Mouse (Mus musculus): ENCODE measurements around the gene Shc4. TPM values are rescaled to one million over a fixed set of nuclear protein-coding genes. Genes with fewer than 3 reads are reported as not detected.

Gene Shc4
- total RNA-seq, 2 experiments from 2014 or later, result 5.0 TPM

DNA sequence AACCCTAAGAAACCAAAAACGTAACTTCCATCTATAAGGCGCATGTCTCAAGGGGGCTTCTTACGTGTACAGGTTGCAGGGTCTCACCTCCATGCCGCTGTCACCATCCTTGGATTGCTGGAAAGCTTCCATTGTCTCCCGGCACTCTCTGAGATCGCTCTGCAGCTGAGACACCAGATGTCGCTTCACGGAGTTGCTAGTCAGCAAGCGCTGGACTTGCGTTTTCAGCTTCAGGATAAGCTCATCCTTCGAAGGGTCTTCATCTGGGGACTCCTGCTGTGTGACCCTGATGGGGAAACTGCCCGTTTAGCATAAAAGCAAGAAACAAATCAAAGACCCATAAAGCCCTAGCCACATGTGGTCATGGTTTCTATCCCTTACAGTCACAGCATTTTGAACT lies 129.2 kb downstream of the Shc4 start:
- no peak for DNase-seq (ENCODE audit: low spot score in 2 of 2)
- intact Hi-C loops (cut with DNase I), result no loop called here

DNA sequence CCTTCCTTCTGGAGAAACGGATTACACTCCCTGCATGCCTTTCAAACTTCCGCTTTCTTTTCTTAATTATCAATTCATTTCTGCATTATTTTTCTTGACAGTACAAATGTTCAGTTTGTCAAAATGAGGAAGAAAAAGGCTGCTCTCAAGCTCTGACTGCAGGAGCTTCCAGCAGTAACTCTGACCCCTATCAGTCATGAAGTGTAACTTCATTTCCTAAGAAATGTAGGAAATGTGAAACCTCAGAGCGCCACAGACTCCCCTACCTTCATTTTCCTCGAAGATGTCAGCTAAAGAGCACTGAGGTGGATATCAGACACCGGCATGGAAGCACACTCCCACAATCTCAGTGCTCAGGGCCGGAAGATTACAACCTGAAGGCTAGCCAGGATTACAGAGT lies 129.9 kb downstream of the Shc4 start:
- no peak for DNase-seq (ENCODE audit: low spot score in 2 of 2)
- intact Hi-C loops (cut with DNase I), result no loop called here

DNA sequence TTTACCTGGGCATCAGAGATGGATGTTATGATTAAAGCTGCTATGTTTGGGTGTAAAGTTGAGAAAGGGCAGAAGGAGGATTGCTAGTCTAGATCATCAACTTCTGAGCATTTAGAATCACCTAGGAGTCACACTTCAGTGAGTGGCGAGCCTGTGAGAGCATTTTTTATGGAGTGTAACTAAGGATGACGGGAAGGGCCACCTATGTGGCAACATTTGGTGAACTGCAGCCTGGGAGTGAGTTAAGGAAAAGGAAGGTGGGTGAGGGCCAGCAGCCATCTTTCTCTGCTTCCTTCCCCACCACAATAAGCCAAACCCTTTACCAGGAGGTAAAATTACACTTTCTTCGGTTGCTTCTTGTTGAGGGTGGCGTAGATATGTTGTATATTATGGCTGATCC lies 132.1 kb downstream of the Shc4 start:
- intact Hi-C loops (cut with DNase I), result no loop called here
- no peak for DNase-seq (ENCODE audit: low spot score in 2 of 2)

DNA sequence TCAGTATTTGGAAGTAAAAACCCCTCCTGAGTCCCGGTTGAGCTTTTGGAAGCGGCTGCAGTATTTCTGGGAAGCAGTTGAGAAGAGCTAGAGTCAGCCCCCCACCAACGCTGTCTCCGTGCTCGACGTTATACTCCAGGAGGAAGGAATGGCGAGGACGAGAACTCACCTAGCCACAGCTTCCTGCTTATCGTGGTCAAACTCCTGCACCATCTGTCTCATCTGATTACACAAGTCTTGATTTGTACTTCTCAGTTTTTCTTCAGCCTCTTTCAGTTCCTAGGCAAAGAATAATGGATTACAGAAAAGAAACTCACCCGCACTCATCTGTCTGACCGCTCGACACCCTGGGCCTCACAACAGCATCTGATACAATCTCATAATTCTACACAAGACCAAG lies 134.7 kb downstream of the Shc4 start:
- DNase-seq (ENCODE audit: low spot score in 2 of 2), result no peak
- intact Hi-C loops (cut with DNase I), result no loop called here

DNA sequence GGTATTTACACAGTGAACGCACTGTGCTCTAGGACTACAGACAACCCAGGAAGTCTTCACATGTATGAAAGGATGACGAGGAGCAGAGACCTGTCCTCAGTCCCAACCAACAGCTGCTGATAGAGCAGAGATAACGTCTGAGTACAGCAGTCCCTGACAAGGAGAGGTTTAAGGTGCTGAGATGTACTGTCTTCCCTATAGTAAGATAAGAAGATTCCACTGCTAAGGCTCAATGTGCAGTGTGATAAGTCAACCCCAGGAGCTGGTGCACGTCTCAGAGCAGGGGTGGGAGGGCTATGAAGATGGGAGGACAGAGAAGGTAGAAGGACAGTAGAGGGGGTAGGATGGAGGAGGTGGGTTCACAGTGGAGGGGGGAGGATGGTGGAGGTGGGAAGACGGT lies 142.9 kb downstream of the Shc4 start:
- no peak for DNase-seq (ENCODE audit: low spot score in 2 of 2)
- intact Hi-C loops (cut with DNase I), result no loop called here

DNA sequence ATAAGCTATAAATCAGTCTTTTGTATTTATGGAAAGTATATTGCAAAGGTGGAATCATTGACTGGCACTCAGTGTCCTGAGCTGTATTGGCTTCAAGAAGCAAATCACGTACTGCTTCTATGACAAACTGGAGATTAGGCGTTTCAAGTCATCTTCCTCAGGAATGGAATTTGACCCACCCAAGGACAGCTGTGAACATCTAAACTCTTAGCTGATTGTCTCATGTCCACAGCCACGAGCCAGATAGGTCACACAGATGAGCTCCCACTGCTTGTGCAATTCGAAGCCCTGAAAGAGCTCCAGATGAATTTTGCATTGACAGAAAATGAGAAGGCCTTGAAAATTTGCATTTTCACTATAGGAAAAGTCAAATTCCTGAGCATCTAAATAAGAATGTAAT lies 146.3 kb downstream of the Shc4 start:
- intact Hi-C loops (cut with DNase I), result no loop called here

More for the DNA sequence above, 146.3 kb downstream of the Shc4 start:
- no peak for DNase-seq (ENCODE audit: low spot score in 2 of 2)

Other genes starting within 250 kb of the Shc4 start
- not detected for gene Gm9913, start 219.1 kb downstream of the Shc4 start, total RNA-seq (2021)
- gene Fbn1, start 216.2 kb downstream of the Shc4 start, total RNA-seq (2021), result 1 to 10 TPM; 4.7 to 5.4 TPM
- gene Cep152, start 99.0 kb downstream of the Shc4 start, total RNA-seq (2021), result 1 to 10 TPM; 2.0 to 2.5 TPM
- gene Eid1, start 51.1 kb downstream of the Shc4 start, total RNA-seq (2021), result 100 to 1,000 TPM; 229 to 255 TPM
- 100 to 1,000 TPM; 112 to 115 TPM for gene Secisbp2l, start 58.7 kb upstream of the Shc4 start, total RNA-seq (2021)
- gene Galk2, start 135.0 kb upstream of the Shc4 start, total RNA-seq (2021), result 10 to 100 TPM; 25.7 to 27.2 TPM
- 100 to 1,000 TPM; 101 to 103 TPM for gene Cops2, start 135.0 kb upstream of the Shc4 start, total RNA-seq (2021)